Mouse (Mus musculus): Measurements from ENCODE around the gene F830045P16Rik.

F830045P16Rik gene

DNA sequence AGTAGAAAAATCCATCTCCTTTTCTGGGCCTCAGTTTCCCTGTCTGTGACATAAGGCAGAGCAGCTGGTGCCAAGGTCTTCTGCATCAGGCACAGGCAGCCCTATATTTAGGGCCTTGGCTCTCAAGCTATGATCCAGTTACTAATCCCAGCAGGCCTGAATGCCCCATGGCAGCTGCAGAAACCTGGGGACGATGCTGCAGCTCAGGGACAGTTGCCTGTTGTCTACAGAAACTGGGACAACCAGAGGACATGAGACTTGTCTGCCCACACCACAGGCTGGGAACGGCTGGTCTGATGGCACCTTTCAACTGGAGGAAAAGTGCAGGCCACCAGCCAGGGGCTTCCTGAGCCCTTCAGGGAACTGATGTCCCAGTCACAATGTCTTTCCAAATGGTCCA, at the start of gene F830045P16Rik:
TSS of gene F830045P16Rik (minus strand) at position 226 of the 400 bp plus-strand sequence.
- DNase-seq (ENCODE audit: low spot score) = no peak

DNA sequence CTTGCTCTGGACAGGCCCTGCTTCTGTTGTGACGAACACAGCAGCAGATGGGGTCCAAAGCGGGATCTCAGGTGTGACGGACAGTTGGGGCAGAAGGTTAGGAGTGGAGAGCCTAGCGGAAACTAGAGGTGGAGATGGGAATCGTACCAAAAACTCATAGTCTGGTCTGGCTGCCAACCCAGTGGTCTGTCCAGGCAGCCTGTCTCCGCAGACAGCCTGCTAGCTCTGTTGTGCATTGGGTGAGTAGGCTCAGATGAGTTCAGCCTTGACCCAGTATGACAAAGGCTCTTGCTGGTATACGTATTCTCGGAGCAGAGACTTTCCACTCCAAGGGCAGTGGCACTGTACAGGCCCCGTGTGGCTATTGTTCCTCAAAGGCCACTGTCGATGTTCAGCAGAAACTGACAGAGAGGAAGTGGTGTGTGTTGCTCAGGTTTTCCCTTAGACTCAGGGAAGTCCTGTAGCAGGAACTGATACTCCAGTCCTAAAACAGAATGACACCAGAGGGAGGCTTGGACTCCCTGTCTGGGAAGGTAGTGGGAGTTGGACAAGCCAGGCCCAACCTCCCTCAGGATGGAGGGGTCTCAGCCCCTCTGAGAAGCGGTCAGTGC, 49.6 kb upstream of the F830045P16Rik start:
- no peak for DNase-seq (ENCODE audit: low spot score)

DNA sequence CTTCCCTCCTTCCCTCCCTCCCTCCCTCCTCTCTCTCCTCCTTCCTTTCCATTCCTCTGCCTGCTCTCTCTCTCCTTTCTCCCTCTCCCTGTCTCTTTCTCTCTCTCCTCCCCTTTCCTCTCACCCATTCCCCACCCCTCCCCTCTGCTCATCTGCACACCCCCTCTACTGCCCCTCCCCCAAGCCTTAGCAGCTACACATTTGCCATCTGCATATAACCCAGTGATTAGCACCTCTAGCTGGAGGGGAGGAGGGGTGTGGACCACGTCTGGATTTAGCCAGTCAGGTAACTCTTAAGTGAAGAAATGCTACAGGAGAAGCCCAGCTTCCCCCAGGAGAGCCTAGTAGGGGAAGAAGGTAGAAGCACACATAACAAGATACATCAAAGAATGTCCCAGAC, 48.5 kb upstream of the F830045P16Rik start:
- no peak for DNase-seq (ENCODE audit: low spot score)

DNA sequence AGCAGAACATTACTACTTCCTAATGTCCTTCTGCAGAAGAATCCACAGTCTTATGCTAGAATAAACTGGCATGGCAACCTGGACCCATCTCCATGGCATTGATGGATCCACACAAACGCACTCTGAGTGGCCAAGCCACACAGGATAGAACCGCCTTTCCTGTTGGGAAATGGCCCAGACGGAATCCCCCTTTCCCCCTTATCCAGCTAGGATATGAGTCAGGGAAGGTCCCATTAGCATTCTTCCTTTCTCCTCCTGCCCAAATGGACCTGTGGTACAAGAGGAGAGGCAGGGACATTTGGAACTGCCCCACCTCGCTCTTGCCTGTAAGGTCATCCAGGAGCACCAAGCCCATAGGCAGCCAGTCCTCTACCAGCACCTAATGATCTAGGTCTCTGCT, 45.9 kb upstream of the F830045P16Rik start:
- DNase-seq (ENCODE audit: low spot score) = no peak

DNA sequence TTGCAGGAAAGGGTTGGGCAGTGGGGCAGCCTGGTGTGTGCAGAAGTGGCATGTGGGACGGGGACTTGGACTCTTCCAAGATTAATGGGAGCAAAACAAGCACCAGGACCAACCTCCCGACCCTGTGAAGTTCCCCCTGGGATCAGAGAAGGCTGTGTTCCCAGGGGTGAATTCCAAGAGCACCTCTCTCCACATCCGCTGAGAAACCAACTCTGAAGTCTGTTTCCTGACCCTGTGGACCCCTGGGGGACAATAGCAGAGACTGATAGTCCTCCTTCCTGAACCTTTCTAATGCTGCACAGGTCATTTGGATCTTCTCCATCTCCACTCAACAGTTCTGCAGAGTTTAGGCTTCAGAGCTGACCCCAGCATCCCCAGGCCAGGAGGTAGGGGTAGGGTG, 45.4 kb upstream of the F830045P16Rik start:
- no peak for DNase-seq (ENCODE audit: low spot score)

DNA sequence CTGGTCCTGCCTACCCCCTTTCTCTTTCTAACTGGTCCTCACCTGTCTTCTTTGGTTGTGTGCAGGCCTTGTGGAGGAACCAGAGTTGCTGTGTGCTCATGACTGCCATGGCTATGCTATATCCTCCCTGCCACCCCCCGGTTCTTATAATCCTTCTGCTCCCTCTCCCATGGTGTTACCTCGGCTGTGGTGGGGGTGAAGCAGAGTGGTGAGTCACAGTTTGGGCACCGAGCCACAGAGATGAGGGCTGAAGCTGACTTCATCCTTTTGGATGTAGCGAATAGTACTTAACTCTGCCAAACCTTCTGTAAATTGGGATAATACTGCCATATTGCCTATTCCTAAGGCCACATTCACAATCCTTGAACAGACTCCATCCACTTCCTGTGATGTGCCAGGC, 44.3 kb upstream of the F830045P16Rik start:
- no peak for DNase-seq (ENCODE audit: low spot score)

DNA sequence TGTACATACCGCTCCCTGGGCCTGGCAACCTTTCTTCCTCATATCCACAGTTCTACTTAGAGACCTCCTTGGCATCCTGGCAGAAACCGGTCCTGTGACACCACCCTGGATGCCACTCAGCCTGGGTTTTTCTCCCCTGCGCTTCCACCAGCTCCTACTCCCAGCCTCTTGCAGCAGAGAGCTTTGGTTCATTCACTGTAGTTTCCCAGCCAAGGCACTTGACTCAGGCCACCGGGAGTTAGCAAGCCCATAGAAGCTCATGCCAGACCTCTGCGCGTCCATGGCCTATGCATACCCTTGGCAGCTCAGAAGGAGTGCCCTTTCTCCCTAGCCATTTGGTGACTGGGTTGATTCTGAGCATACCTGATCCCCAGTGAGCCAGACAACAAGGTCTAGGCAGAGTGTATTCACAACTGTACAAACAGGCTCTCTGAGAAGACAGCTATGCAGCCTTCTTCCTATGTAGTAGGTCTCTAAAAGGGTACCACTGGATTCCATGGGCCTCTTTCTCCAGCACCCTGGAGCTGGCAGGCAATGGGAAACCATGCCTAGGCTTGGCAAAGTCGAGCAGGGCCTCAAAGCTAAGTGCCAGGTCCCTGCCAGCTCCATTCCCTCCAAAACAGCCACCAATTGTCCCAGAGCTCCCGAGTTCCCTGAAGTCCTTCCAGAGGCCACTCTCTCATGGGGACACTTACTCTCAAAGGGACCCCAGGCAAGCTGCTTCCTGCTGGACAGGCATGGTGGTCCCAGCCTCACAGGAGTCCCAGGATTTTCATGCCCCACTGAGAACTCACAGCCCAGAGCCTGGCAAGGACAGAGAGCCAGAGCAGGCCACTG, 40.4 kb upstream of the F830045P16Rik start:
- DNase-seq (ENCODE audit: low spot score) = no peak

DNA sequence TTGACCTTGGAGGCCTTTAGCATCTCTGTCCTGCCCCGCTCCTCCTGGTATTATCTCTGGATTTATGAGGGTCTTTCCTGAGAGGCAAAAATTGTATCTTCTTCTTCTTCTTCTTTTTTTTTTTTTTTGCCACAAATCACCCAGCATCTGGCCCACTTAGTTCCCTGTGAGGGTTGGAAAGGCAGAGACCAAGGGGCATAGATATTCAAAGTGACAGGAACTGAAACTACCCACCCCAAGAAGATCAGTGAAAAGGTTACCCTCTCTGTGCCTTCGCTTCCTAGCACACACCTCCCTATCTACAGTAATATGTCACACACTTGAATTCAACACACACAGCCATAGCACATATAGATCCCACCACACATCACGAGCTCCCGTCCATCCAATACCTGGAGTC, 38.7 kb upstream of the F830045P16Rik start:
- no peak for DNase-seq (ENCODE audit: low spot score)

DNA sequence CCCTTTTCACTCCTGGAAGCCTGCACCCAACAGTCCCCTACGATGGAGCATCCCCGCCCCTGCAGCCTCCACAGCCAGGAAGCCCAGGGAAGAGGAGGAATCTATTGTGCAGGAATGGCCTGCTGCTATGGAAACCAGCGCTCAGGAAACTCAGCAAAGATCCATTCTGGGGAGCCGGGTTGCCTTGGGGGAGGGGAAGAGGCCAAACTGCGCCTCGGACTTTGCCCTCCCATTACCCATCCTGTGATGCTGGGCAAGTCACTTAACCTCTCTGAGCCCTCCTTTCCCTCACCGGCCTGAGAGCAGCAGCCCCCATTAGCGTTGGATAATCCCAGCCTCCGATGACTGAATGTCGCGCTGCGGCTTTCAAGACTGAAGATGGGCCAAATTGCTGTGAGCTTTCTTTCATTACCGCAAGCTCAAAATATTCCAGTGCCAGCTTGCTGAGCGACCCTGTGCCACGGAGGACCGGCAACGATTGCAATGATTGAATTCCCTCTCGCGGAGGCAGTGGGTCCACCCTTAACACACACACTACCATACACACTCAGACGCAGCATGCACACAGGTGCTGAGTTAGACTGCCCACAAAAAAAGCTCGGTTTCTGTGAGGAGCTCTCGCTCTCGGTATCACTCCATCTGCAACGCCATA, 38.1 kb upstream of the F830045P16Rik start:
- no peak for DNase-seq (ENCODE audit: low spot score)

DNA sequence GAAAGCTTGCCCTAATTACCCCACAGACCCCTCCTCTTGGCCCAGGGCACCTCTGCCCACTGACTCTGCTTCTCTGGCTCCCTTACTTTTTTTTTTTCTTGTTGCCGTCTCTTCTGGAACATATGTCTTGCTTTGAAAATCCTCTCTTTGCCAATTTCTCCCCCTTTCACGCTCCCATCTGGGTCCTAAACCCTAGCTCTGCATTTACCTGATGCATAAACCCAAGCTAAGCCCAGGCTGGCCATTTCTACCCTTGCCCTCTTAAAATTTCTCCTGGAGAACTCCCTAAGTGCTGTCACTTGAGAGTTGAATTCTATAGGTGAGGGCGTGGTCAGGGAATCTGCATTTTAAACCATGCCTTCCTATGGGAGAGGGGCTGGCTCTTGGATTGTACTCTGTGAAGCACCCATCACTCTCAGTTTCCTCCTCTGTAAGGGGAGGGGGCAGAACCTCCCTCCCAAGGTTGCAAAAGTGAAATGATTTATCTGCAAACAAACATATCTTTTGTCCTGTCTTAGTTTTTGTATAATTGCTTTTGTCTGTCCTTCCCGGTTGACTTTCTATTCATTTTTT, 37.4 kb upstream of the F830045P16Rik start:
- no peak for DNase-seq (ENCODE audit: low spot score)

DNA sequence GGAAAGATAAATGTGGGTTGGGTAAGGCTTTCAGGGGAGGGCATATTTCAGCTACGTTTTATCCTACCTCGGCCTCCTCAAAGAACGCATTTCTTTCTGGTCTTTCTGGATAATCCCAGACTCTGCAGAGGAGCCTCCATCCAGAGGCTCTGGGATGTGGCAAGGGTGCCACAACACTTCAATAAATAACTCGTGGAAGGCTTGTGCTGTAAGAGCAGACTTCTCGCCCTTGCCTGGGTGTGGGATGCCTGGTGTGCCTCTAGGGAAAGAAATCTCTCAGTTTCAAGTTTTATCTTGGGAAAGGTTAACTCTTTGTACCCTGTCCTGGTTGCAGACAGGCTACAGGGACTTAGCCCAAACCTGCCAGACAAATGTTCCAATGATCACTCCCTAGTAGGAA, 33.2 kb upstream of the F830045P16Rik start:
- no peak for DNase-seq (ENCODE audit: low spot score)

DNA sequence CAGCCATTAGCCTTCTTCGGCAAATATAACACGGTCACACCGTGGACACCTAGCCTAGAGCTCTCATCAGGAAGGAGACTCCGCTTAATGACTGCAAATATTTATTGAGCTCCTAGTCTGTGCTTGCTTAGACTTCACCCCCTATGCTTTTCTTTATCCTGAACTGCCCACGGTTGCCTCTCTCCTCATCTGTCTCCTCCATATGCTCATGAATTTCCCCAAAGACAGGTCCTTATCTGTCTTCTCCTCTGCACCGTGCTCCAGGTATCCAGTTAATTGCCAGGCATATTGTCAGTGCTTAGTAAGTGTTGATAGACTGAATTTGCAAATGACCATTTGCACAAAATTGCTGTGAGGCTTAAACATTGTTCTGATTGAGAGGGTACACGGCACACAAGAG, 32.7 kb upstream of the F830045P16Rik start:
- DNase-seq (ENCODE audit: low spot score) = no peak

DNA sequence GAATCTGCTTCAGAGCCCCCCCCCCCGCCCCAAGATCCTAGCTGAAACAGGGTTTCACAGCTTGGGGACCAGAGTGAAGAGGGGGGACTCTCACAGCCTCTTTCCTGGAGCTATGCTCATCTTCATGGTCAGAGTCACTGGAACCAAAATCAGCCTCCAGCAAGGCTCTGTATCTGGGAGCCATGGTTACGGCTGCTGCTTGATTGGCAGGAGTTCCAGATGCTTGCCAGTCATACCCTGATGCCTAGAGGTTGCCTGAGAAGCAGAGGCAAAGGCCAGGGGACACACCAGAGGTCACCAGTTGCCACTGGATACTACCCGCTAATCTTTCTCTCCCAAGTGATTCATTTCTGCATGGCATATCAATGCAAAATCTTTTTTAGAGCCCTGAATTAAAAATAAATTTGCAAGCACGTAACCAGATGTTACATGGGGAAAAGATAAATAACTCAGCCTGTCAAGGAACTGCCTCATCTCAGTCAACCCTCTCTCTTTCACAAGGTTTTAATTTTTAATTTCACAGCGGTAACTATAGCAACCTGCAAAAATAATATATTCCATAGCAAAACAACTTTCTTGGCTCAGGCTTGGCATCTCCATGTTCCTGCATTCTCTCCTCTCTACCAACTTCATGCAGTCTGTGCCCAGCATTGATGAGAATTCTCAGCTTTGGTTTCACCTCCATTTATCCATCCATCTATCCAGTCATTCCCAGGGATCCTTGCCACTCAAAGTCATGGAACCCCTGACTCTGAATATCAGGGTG, 27.7 kb upstream of the F830045P16Rik start:
- DNase-seq (ENCODE audit: low spot score) = no peak

DNA sequence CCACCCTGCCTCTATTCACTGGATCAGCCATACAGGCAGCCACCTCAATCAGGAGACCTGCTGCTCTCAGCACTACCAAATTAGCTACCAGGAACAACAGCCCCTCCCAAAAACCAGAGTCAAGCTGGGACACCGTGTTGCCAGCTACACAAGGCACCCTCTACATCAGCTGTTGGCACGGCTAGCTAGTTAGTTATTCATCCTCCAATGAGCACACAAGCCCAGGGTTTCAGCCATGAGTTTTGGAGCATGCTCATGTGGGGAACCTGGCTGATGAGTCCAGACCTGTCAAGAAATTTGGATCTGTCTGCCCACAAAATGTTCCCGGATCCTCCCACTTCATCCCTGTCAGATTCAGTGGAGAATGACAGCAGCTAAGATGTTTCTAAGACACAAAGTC, 25.4 kb upstream of the F830045P16Rik start:
- DNase-seq (ENCODE audit: low spot score) = no peak

DNA sequence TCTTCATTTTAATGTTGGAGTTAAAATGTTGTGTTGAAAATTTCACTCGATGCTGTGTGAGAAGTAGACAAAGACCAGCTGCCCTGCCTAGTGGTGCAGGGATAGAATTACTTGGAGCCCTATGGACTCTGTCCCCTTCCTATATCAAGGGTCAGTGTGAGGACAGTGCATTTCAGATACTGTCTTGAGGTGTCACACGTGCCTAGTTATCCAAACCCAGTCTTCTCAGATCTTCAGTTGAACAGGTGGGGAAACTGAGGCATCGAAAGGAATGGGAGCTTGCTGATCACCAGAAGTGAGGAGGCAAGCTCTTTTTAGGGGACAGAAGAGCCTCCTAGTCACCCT, 22.4 kb upstream of the F830045P16Rik start:
- DNase-seq (ENCODE audit: low spot score) = no peak

DNA sequence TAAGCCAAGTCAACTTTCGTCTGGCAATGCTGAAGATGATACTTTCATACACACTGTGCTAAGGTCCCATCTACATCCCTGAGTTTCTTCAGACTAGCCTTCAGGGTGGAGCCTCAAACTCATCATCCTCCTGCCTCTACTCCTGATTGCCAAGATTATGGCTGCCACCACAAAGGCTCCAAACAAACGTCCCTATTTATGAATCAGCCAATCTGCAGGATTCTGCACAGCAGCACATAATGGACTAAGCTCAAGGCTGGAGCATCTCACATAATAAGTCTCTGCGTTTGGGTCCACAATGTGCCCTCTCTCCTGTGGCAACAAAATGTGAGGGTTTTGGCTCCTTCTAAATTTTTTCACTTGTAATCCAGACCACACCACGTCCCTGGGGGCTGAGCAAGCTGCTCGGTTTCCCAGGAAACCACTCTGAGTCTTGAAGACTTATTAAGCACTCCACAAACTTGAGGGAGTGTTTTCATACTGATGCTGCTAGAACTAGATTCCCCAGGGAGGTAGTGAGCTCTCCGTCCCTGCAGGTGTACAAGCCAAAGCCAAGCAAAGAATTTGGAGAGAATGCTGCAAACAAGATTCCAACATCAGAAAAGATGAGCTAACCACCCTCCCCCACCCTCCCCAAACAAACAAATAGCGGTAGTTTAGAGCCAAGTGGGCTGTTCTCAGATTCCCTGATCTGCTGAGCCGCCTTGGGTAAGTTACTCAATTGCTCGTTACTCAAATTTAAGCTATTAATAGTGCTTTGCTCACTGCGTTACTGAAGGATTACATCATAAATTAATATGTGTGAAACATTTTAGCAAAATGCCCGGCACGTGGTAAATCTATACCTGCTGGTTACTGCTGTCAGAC, 21.8 kb upstream of the F830045P16Rik start:
- DNase-seq (ENCODE audit: low spot score) = no peak

DNA sequence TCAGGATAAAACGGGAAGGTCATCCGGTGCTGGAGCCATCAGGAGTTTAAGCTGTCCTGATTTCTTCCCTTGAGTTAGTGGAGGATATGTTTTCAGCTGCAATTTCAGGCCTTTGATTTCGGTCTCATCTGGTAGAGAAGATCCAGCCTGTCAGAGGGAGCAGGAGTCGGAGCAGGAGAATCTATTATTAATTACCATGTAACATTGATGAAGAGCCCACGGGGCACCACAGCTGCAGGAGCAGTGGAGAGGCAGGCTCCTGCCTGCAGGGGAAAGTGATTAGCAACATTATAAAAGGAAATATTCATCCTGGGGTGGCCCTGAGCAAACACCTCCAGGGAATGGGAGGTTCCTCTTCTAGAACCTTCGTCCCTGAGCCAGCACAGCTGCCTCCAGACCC, 19.7 kb upstream of the F830045P16Rik start:
- DNase-seq (ENCODE audit: low spot score) = no peak

DNA sequence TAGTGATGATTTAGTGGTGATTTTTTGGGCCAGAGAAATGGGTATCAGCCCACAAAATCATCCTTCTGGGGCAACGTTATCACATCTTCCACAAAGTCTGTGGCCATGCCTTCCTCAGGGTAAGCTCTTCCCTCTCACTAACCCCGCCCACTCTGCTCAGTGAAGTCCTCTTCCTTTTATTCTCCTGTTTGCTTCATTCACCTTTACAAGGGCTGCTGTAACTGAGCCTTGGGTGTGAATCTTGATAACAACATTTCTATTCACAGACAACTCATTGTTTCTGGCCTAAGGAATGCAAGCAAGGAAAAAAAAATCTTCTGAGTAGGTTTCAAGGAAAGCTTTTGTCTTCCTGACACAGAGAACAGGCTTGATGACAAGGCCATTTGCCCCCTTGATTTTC, 14.4 kb upstream of the F830045P16Rik start:
- no peak for DNase-seq (ENCODE audit: low spot score)

DNA sequence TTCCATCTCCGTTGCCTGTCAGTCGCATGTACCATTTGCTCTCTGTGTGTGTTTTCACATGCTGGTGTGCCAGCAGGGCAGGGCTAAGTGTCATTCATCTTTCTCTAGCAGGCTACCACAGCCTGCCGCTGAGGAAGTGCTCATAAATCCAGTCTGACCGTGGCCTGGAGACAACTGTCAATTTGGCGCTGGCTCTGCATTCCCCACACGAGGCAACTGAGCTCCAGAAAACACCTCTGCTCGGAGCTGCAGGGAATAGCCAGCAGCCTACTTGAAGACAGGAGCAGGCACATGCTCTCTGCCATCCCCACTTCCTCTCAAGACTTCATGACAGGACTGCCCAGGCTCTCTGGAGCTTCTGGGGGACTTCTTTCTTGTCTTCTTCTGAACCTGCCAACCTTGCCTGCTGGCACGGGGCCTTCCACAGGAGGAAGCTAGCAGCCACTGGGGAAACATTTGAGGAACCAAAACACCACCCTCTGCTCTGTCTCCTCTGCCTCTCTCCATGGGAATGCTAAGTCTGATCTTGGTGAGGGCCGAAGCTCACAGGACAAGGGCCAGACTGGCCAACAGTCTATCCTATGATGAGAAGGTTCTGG, 13.2 kb upstream of the F830045P16Rik start:
- no peak for DNase-seq (ENCODE audit: low spot score)

DNA sequence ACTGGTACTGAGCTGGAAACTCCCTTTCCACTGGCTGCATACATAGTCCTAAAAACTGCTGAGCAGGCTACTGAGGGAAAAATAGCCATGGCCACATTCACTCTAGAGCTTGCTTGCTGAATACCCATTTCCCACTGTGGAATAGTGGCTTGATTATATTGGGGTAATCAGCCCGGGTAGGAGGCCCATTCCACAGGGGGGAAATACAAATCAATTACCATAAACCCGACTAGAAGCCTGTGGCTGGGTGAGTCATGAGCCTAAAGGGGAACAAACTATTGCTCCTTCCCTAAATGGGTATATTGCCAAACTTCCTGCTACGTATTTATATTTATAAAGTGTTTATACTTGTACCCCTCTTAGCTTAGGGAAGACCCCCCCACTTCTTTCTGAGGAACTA, 10.4 kb upstream of the F830045P16Rik start:
- no peak for DNase-seq (ENCODE audit: low spot score)

DNA sequence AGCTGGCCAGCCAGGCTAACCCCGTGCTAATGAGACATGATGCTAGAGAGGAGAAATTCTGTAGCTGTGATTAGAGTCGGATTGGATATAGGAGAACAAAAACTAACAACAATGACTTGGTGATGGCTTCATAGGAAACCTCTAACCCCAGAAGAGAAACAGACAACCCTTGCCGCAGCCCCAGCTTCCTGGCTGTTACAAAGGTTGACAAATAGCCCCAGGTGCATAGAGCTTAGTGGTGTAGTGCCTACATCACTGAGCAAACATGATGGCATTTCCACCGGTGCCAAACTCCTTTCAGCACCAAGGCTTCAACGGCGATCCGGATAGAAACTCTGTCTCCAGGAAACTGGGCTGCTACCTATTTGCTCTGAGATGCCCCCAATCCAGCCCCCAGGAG, 9.2 kb upstream of the F830045P16Rik start:
- DNase-seq (ENCODE audit: low spot score) = no peak

All from c-Kit-positive CD71-positive TER-119-positive erythroid progenitor cells, embryonic 14.5 days (primary cell).